Mouse (Mus musculus): Measurements from ENCODE around the gene Zmiz2. TPM values are rescaled to one million over a fixed set of nuclear protein-coding genes. Genes with fewer than 3 reads are reported as not detected.
"Not testable (repeated sequence)": the region's sequence is repeated elsewhere in the genome, so short reads cannot be mapped to it uniquely, and the experiment has no call there.

Gene Zmiz2
- polyA plus RNA-seq, 1 experiment from 2014 or later = 7.1 TPM

DNA sequence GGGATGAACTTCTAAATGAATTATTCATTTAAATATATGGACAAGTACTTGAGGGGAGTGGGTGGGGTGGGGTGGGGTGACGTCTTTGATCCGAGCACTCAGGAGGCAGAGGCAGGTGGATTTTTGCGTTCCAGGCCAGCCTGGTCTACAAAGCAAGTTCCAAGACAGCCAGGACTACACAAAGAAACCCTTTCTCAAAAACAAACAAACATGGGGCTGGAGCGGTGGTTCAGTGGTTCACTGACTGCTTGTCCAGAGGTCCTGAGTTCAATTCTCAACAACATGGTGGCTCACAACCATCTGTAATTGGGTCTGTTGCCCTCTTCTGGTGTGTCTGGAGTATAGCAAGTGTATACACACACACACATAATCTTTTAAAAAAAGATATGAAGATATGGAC is 56.6 kb downstream of the Zmiz2 start:
- Histone ChIP-seq H3K9me3 (ENCODE audit: control insufficient read depth, low read length) (no peaks in the 10 kb centered on the region), H3K36me3 (ENCODE audit: control insufficient read depth, insufficient read depth, low read length) (no peaks in the 10 kb centered on the region), H3K27me3 (ENCODE audit: control insufficient read depth, insufficient read depth, low read length) (no peaks in the 10 kb centered on the region), H3K27ac (replicated peaks) (no peak overlapping the region), H3K4me2 (replicated peaks; ENCODE audit: low read depth) (no peak overlapping the region), H3K9ac (ENCODE audit: low read length) (no peak overlapping the region), H3K4me1 (replicated peaks; ENCODE audit: control insufficient read depth, insufficient read depth) (no peaks in the 10 kb centered on the region), H3K4me3 (ENCODE audit: low read depth, low read length) (no peak overlapping the region)
- ATAC-seq (ENCODE audit: low FRiP score, low TSS enrichment) (no peak), DNase-seq (ENCODE audit: low spot score) (no peak)
- WGBS = 75% methylated on average over 4 of the region's 4 CpGs
- no peak for TF ChIP-seq EP300 (optimal IDR thresholded peaks at IDR 0.05)
- peak; percentile 15; the same call in 1 of the 2 replicates for TF ChIP-seq CTCF (IDR thresholded peaks at IDR 0.05; ENCODE audit: low read depth)

DNA sequence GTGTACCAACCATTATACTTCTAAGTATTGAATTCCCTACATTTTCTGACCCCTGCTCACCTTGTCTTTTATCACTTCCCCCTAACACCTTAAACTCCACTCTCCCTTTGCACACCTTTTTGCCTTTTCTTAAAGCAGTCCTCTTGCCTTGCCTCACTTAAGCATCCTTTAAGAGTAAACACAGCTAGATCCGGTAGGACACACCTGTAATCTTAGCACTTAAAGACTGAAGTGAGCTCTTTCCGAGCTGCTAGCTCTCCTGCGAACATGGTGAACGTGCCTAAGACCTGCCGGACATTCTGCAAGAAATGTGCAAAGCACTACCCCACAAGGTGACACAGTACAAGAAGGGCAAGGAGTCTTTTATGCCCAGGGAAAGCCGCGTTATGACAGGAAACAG is 57.1 kb downstream of the Zmiz2 start:
- Histone ChIP-seq H3K27ac (replicated peaks) (no peak overlapping the region), H3K36me3 (ENCODE audit: control insufficient read depth, insufficient read depth, low read length) (no peaks in the 10 kb centered on the region), H3K9ac (ENCODE audit: low read length) (no peak overlapping the region), H3K4me1 (replicated peaks; ENCODE audit: control insufficient read depth, insufficient read depth) (no peaks in the 10 kb centered on the region), H3K4me3 (ENCODE audit: low read depth, low read length) (no peak overlapping the region), H3K27me3 (ENCODE audit: control insufficient read depth, insufficient read depth, low read length) (no peaks in the 10 kb centered on the region), H3K9me3 (ENCODE audit: control insufficient read depth, low read length) (no peaks in the 10 kb centered on the region), H3K4me2 (replicated peaks; ENCODE audit: low read depth) (no peak overlapping the region)
- no peak for ATAC-seq (ENCODE audit: low FRiP score, low TSS enrichment)
- TF ChIP-seq EP300 (optimal IDR thresholded peaks at IDR 0.05) (no peak), CTCF (IDR thresholded peaks at IDR 0.05; ENCODE audit: low read depth) (no peak)
- DNase-seq (ENCODE audit: low spot score) = no peak
- 87% methylated on average over 7 of the region's 7 CpGs for WGBS

DNA sequence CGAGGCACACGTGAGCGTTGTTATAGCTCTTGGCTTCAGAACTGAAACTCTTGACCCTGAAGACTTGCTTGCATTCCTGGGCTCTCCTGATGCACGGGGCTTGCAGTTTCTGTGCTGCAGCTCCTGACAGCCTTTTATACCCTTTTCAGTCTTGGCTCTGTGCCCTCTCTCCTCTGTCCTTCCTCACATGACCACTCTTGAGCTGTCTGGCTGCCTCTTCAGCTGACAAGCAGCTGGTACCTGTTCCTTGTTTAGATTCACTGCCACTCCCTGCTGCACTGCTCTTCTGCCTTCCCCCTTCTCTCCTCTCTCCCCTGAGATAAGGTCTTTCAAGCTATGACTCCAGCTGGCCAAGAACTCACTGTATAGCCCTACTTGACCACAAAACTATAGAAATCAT is 58.6 kb downstream of the Zmiz2 start:
- DNase-seq (ENCODE audit: low spot score) (no peak), ATAC-seq (ENCODE audit: low FRiP score, low TSS enrichment) (no peak)
- Histone ChIP-seq H3K27ac (replicated peaks) (no peak overlapping the region), H3K4me3 (ENCODE audit: low read depth, low read length) (no peak overlapping the region), H3K36me3 (ENCODE audit: control insufficient read depth, insufficient read depth, low read length) (no peaks in the 10 kb centered on the region), H3K27me3 (ENCODE audit: control insufficient read depth, insufficient read depth, low read length) (no peaks in the 10 kb centered on the region), H3K9ac (ENCODE audit: low read length) (no peak overlapping the region), H3K4me2 (replicated peaks; ENCODE audit: low read depth) (no peak overlapping the region), H3K4me1 (replicated peaks; ENCODE audit: control insufficient read depth, insufficient read depth) (no peaks in the 10 kb centered on the region), H3K9me3 (ENCODE audit: control insufficient read depth, low read length) (no peaks in the 10 kb centered on the region)
- TF ChIP-seq CTCF (IDR thresholded peaks at IDR 0.05; ENCODE audit: low read depth) (no peak), EP300 (optimal IDR thresholded peaks at IDR 0.05) (no peak)
- WGBS = 71% methylated on average over 4 of the region's 4 CpGs

DNA sequence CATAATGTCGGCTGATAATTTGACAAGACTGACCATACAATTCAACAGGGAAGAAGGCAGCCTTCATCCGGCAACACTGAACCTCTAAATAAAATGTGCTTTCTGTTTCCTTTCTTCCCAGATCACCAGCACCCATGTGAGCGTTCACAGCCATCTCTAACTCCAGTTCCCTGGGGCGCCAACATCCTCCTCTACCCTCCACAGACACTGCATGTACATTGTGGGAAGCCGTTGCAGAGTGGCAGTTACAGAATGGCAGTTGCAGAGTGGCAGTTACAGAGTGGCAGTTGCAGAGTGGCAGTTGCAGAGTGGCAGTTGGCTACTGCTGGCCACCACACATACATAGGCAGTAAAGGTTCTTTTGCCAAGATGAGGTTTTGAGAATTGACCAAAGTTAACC is 59.3 kb downstream of the Zmiz2 start:
- H3K4me2 ChIP-seq (replicated peaks; ENCODE audit: low read depth); H3K4me3 ChIP-seq (ENCODE audit: low read depth, low read length); H3K9ac ChIP-seq (ENCODE audit: low read length); H3K27me3 ChIP-seq (ENCODE audit: control insufficient read depth, insufficient read depth, low read length); DNase-seq (ENCODE audit: low spot score); H3K27ac ChIP-seq (replicated peaks); H3K4me1 ChIP-seq (replicated peaks; ENCODE audit: control insufficient read depth, insufficient read depth); ATAC-seq (ENCODE audit: low FRiP score, low TSS enrichment); H3K9me3 ChIP-seq (ENCODE audit: control insufficient read depth, low read length); H3K36me3 ChIP-seq (ENCODE audit: control insufficient read depth, insufficient read depth, low read length): not testable (repeated sequence)
- 92% methylated on average over 5 of the region's 5 CpGs for WGBS

Small RNA genes within 50 kb of the gene (microRNA-seq; reads per million reads assigned to microRNA genes)
- gene Mir7651 = not detected

Other genes with a start within 250 kb of the Zmiz2 start
- 0.27 and 0.33 TPM in 2 replicates for gene A730071L15Rik, start 189.0 kb upstream of the Zmiz2 start, polyA plus RNA-seq (2015; fragmentation: Nextera tagmentation; extraction: Ambion mirVana)
- 22.1 and 23.3 TPM in 2 replicates for gene Nudcd3, start 188.7 kb upstream of the Zmiz2 start, polyA plus RNA-seq (2015; fragmentation: Nextera tagmentation; extraction: Ambion mirVana)
- 1.5 TPM in 2 replicates for gene Npc1l1, start 158.9 kb upstream of the Zmiz2 start, polyA plus RNA-seq (2015; fragmentation: Nextera tagmentation; extraction: Ambion mirVana)
- gene Ddx56, start 121.3 kb upstream of the Zmiz2 start, polyA plus RNA-seq (2015; fragmentation: Nextera tagmentation; extraction: Ambion mirVana) = 50.3 and 54.7 TPM in 2 replicates
- gene Tmed4, start 114.2 kb upstream of the Zmiz2 start, polyA plus RNA-seq (2015; fragmentation: Nextera tagmentation; extraction: Ambion mirVana) = 99.1 and 99.8 TPM in 2 replicates
- 82.3 and 99.8 TPM in 2 replicates for gene Ogdh, start 97.4 kb upstream of the Zmiz2 start, polyA plus RNA-seq (2015; fragmentation: Nextera tagmentation; extraction: Ambion mirVana)
- 4,199 and 4,786 TPM in 2 replicates for gene Ppia, start 26.4 kb downstream of the Zmiz2 start, polyA plus RNA-seq (2015; fragmentation: Nextera tagmentation; extraction: Ambion mirVana)
- gene H2afv, start 55.4 kb downstream of the Zmiz2 start, polyA plus RNA-seq (2015; fragmentation: Nextera tagmentation; extraction: Ambion mirVana) = 187 and 198 TPM in 2 replicates
- 17.5 and 19.6 TPM in 2 replicates for gene Purb, start 86.8 kb downstream of the Zmiz2 start, polyA plus RNA-seq (2015; fragmentation: Nextera tagmentation; extraction: Ambion mirVana)
- 0.77 and 0.85 TPM in 2 replicates for gene Myo1g, start 131.9 kb downstream of the Zmiz2 start, polyA plus RNA-seq (2015; fragmentation: Nextera tagmentation; extraction: Ambion mirVana)
- 45.7 and 45.9 TPM in 2 replicates for gene Ccm2, start 157.8 kb downstream of the Zmiz2 start, polyA plus RNA-seq (2015; fragmentation: Nextera tagmentation; extraction: Ambion mirVana)
- gene Nacad, start 217.0 kb downstream of the Zmiz2 start, polyA plus RNA-seq (2015; fragmentation: Nextera tagmentation; extraction: Ambion mirVana) = 7.3 and 7.4 TPM in 2 replicates
- 29.3 and 31.2 TPM in 2 replicates for gene Tbrg4, start 237.0 kb downstream of the Zmiz2 start, polyA plus RNA-seq (2015; fragmentation: Nextera tagmentation; extraction: Ambion mirVana)
- 2.6 and 5.3 TPM in 2 replicates for gene Wap, start 249.6 kb downstream of the Zmiz2 start, polyA plus RNA-seq (2015; fragmentation: Nextera tagmentation; extraction: Ambion mirVana)